Mouse (Mus musculus): ENCODE results near the gene Ostc. TPM values are rescaled to one million over a fixed set of nuclear protein-coding genes. Genes with fewer than 3 reads are reported as not detected.

Ostc gene
- polyA plus RNA-seq, 1 experiment = 43.9 TPM

DNA sequence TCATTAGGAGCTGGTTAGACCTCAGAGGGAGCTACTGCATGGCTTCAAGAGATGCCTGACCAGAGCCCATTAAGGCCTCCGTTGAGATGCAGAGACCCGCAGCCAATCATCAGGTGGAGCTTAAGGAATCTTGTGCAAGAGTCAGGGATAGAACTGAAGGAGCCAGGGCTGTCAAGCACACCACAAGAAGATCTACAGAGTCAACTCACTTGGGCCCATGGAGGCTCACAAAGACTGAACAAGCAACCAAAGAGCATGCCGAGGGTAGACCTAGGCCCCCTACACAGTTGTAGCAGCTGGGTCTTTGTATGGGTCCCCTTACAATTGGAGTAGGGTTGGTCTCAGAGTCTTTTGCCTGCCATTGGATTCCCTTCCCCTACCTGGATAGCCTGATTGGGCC lies 46.7 kb downstream of the Ostc start:
- Histone ChIP-seq H3K4me1 (ENCODE audit: control insufficient read depth, insufficient read depth, low read length) (no peaks in the 10 kb centered on the region), H3K4me3 (replicated peaks; ENCODE audit: extremely low read depth, low read depth, low read length) (no peak overlapping the region)
- DNase-seq = no peak
- TF ChIP-seq CTCF (IDR thresholded peaks at IDR 0.05; ENCODE audit: insufficient read depth, low read length) = no peak
- TF ChIP-seq POLR2A (IDR thresholded peaks at IDR 0.05; ENCODE audit: borderline replicate concordance, extremely low read depth, low read depth, low read length) = no peak
- WGBS = 95% methylated on average over 3 of the region's 3 CpGs

DNA sequence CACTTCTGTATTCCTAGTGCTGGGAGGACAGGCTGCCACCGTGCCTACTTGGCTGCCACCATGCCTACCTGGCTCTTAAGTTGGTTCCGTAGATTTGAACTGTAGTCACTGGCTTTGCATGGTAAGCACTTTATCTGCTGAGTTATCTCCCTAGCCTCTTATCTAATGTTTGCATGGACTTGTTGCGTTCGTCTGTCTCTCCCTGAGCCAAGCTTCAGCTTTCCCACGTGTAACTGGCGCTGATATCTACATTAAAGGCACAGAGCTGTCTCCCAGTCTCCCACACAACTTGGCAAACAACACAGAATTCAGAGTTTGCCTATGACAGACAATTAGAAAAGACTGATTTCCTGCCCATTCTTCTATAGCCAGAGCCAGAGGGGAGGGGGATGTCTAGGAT lies 48.6 kb downstream of the Ostc start:
- DNase-seq = no peak
- H3K4me3 ChIP-seq (replicated peaks; ENCODE audit: extremely low read depth, low read depth, low read length) = no peak overlapping the region
- no peaks in the 10 kb centered on the region for H3K4me1 ChIP-seq (ENCODE audit: control insufficient read depth, insufficient read depth, low read length)
- no peak for TF ChIP-seq POLR2A (IDR thresholded peaks at IDR 0.05; ENCODE audit: borderline replicate concordance, extremely low read depth, low read depth, low read length)
- TF ChIP-seq CTCF (IDR thresholded peaks at IDR 0.05; ENCODE audit: insufficient read depth, low read length) = no peak
- 34% methylated on average over 6 of the region's 6 CpGs for WGBS

DNA sequence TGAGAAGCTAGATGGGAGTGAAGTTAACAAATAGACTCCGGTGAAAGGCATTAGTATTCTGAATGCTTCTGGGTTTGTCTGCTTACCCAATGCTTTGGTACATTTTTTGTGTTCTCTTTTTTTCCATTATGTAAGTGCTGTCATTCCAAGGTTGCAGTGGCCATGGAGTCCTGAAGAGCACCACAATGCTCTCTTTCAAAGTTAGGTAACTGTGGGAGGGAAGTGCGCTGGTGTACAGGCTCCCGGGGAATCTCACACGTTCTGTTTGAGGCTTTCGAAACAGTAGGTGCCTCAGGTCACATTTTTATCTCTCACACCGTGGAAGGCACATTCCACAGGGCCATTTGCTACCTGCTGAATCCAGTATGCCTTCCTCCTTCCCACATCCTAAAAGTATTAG lies 59.7 kb downstream of the Ostc start:
- 40% methylated on average over 6 of the region's 6 CpGs for WGBS
- no peak for DNase-seq
- Histone ChIP-seq H3K4me3 (replicated peaks; ENCODE audit: extremely low read depth, low read depth, low read length) (no peak overlapping the region), H3K4me1 (ENCODE audit: control insufficient read depth, insufficient read depth, low read length) (no peaks in the 10 kb centered on the region)
- TF ChIP-seq POLR2A (IDR thresholded peaks at IDR 0.05; ENCODE audit: borderline replicate concordance, extremely low read depth, low read depth, low read length) (no peak), CTCF (IDR thresholded peaks at IDR 0.05; ENCODE audit: insufficient read depth, low read length) (no peak)

DNA sequence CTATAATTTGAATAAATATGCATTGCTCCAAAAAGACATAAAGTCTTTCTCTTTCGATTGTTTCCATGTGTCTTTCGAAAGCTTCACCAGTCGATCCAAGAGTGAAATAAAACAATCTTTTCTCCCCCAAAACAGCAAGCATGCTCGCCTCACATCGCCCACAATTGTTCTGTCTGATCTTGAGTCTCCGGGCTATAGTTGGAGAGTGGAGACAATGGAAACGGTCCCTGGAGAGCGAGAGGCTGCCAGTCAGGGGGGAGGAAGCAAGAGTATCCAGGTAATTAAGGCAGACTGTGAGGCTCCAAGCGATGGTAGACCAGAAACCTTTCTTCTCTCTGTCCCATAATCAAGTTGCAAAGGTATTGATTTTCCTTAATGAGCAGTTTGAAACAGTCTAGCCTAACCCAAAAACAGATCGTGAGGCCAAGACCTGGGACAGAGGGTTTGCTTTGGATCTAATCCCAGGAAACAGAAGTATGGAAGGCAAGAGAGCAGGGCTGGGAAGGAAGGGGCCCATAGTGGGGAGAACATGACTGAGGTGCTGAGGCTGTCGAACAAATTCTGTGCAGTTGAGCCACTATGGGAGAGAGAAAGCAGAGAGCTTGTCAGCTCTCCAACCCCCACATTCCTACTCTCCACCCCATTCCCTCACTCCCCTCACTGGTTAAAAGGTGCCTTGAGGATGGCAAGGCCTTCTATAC lies 63.0 kb downstream of the Ostc start:
- H3K4me1 ChIP-seq (ENCODE audit: control insufficient read depth, insufficient read depth, low read length) = no peaks in the 10 kb centered on the region
- H3K4me3 ChIP-seq (replicated peaks; ENCODE audit: extremely low read depth, low read depth, low read length) = no peak overlapping the region
- DNase-seq = no peak
- TF ChIP-seq POLR2A (IDR thresholded peaks at IDR 0.05; ENCODE audit: borderline replicate concordance, extremely low read depth, low read depth, low read length) (no peak), CTCF (IDR thresholded peaks at IDR 0.05; ENCODE audit: insufficient read depth, low read length) (no peak)
- WGBS = 81% methylated on average over 11 of the region's 11 CpGs

Other genes starting within 250 kb of the Ostc start
- gene Etnppl, start 92.0 kb downstream of the Ostc start, polyA plus RNA-seq (2012; rRNA removed) = not detected in 2 replicates
- gene Rpl34, start 21.0 kb upstream of the Ostc start, polyA plus RNA-seq (2012; rRNA removed) = 813 and 1,105 TPM in 2 replicates